Mouse (Mus musculus) heart, embryonic 12.5 days (tissue): Measurements from ENCODE around the gene Gemin7. TPM values are rescaled to one million over a fixed set of nuclear protein-coding genes. Genes with fewer than 3 reads are reported as not detected.

Experiments used
- ATAC-seq: fragments of 200-750 bp; cut with Nextera tagmentation; 2 replicates; pipeline ENCODE4 v1.8.0; 2017; ENCODE audit warnings: moderate TSS enrichment, moderate library complexity; ENCODE audit not compliant: insufficient number of reproducible peaks, low FRiP score
- H3K27ac ChIP-seq: fragments of 300-500 bp; sonication (generic); 2 replicates; pipeline ENCODE4 v1.5.1; 2016; ENCODE audit warnings: mild to moderate bottlenecking, moderate library complexity; ENCODE audit not compliant: poor library complexity, severe bottlenecking
- H3K27me3 ChIP-seq: fragments of 300-500 bp; sonication (generic); replicated peaks from 2 replicates; pipeline ENCODE4 v1.6.1; 2016; ENCODE audit warnings: mild to moderate bottlenecking, moderate library complexity
- H3K36me3 ChIP-seq: fragments of 300-500 bp; sonication (generic); 2 replicates; pipeline ENCODE4 v1.6.1; 2016; ENCODE audit warnings: mild to moderate bottlenecking, moderate library complexity
- H3K4me1 ChIP-seq: fragments of 300-500 bp; sonication (generic); replicated peaks from 2 replicates; pipeline ENCODE4 v1.6.1; 2016; ENCODE audit warnings: mild to moderate bottlenecking
- H3K4me2 ChIP-seq: fragments of 300-500 bp; sonication (generic); 2 replicates; pipeline ENCODE4 v1.6.1; 2016; ENCODE audit warnings: mild to moderate bottlenecking, moderate library complexity
- H3K4me3 ChIP-seq: fragments of 300-500 bp; sonication (generic); 2 replicates; pipeline ENCODE4 v1.5.1; 2016; ENCODE audit warnings: mild to moderate bottlenecking
- H3K9ac ChIP-seq: fragments of 300-500 bp; sonication (generic); 2 replicates; pipeline ENCODE4 v1.6.1; 2016; ENCODE audit warnings: mild to moderate bottlenecking, moderate library complexity
- H3K9me3 ChIP-seq: fragments of 300-500 bp; sonication (generic); replicated peaks from 2 replicates; pipeline ENCODE4 v1.6.1; 2016; ENCODE audit warnings: mild to moderate bottlenecking, moderate library complexity
- WGBS: fragments of 180-500 bp; shearing (Covaris S2); methylation state at CpG from one replicate; pipeline ENCODE4 v1.1.7; 2016; 5-methylcytosine and 5-hydroxymethylcytosine counted together
- polyA plus RNA-seq: library from polyadenylated mRNA; unstranded; fragments of >200 nt; fragmentation: Nextera tagmentation; extraction: Ambion mirVana; gene quantifications from 2 replicates; pipeline ENCODE4 v1.2.1, GENCODE M21; 2016

Gemin7 gene
- polyA plus RNA-seq, 1 experiment from 2014 or later: 121 TPM

DNA sequence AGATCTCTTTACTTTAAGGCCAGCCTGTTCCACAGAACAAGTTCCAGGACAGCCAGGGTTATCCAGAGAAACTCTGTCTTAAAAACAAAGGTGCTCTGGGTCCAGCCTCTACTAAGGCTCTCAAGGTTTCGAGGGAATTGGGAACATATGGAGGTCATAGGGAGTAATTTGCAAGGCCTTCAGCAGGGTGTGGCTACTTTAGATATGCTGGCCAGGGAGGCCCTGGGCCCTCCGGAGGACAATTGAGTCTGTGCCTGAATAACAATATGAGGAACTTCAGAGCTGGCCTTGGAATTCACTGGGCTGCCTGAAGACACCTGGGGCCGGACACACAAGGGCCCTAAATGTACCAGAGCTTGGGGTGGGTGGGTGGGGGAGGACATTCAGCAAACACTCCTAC, 1.8 kb downstream of the Gemin7 start:
- Histone ChIP-seq H3K4me3 (no peak overlapping the region), H3K27me3 (peaks cover 50% of the 10 kb centered on the region), H3K9me3 (no peaks in the 10 kb centered on the region), H3K4me2 (no peak overlapping the region), H3K9ac (no peak overlapping the region), H3K36me3 (peaks cover 20% of the 10 kb centered on the region), H3K4me1 (peaks cover 32% of the 10 kb centered on the region), H3K27ac (no peak overlapping the region)
- no peak for ATAC-seq
- WGBS: 58% methylated on average over 3 of the region's 3 CpGs

- Histone ChIP-seq H3K4me3 (peak overlapping the region; percentile 75), H3K36me3 (peaks cover 26% of the 10 kb centered on the region), H3K27ac (peak overlapping the region; percentile 89), H3K4me2 (peak overlapping the region; percentile 76), H3K4me1 (peaks cover 32% of the 10 kb centered on the region), H3K9me3 (no peaks in the 10 kb centered on the region), H3K27me3 (peaks cover 38% of the 10 kb centered on the region), H3K9ac (peak overlapping the region; percentile 84)
- ATAC-seq: no peak
- WGBS: 24% methylated on average over 16 of the region's 16 CpGs
These were observed 3.6 kb downstream of the Gemin7 start for GRCm38 (mm10) chr7:19573776-19574140.

DNA sequence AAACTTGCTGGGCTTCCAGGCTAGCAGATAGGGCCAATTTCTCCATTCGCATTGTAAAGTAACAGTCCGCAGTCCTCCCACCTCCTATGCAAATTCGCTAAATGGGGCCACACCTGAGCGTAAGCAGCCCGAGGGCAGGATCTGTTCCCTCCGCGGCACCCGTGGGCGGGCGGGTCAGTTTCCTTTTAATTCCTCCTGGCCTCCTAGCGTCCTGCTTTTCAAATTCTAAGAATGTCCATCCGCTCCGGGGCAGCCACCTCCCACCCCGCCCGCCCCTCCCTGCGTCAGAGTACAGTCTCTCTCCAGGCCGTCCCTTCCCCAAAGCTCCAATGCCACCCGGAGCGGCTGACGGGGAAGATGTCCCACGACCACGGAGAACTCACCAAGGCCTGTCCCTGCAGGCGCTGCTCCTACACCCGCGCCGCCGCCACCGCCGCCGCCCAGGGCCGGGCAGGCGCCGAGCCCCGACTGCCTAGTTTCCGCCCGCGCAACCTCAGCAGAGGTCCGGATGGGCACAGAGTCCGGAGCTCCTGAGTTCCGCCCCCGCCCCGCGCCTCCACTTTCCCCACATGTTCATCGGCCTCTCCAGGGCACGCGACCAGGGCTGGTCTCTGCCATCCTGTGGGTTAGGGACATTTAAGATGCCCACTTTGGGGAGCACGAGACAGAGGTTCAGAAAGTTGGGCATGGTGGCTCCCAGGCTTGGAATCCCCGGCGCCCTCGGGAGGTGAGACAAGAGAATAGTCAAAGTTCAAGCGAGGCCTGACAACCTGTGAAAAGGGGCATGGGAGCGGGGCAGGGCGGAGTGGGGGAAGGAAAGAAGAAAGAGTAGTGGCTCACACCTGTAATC, 4.2 kb downstream of the Gemin7 start:
- Histone ChIP-seq H3K4me2 (peak overlapping the region; percentile 76), H3K36me3 (peaks cover 31% of the 10 kb centered on the region), H3K27me3 (peaks cover 32% of the 10 kb centered on the region), H3K27ac (peak overlapping the region; percentile 89), H3K4me3 (peak overlapping the region; percentile 75), H3K9ac (peak overlapping the region; percentile 84), H3K4me1 (peaks cover 32% of the 10 kb centered on the region), H3K9me3 (no peaks in the 10 kb centered on the region)
- ATAC-seq: peak; percentile 82
- under 1% methylated on average over 53 of the region's 53 CpGs for WGBS

- Histone ChIP-seq H3K27me3 (0 out of 2 replicates have a peak, but pooled peaks cover under 1% of the 10 kb centered on the region), H3K4me1 (peaks cover 19% of the 10 kb centered on the region), H3K36me3 (peaks cover 58% of the 10 kb centered on the region), H3K4me2 (no peak overlapping the region), H3K9ac (no peak overlapping the region), H3K9me3 (0 out of 2 replicates have a peak, but pooled peaks cover 2% of the 10 kb centered on the region), H3K27ac (no peak overlapping the region), H3K4me3 (no peak overlapping the region)
- ATAC-seq: no peak
- WGBS: 84% methylated on average over 3 of the region's 3 CpGs
These were observed 7.7 kb downstream of the Gemin7 start for GRCm38 (mm10) chr7:19569647-19570046.

GRCm38 (mm10) chr7:19567426-19567825, 10.0 kb downstream of the Gemin7 start:
- Histone ChIP-seq H3K4me3 (no peak overlapping the region), H3K27ac (no peak overlapping the region), H3K27me3 (no peaks in the 10 kb centered on the region), H3K9ac (no peak overlapping the region), H3K9me3 (peaks cover 6% of the 10 kb centered on the region; the same call in 1 of the 2 replicates), H3K4me2 (no peak overlapping the region), H3K36me3 (peaks cover 67% of the 10 kb centered on the region), H3K4me1 (peaks cover 22% of the 10 kb centered on the region)
- 89% methylated on average over 8 of the region's 8 CpGs for WGBS
- ATAC-seq: no peak

- Histone ChIP-seq H3K36me3 (peaks cover 61% of the 10 kb centered on the region), H3K4me1 (peaks cover 14% of the 10 kb centered on the region)
- WGBS: 91% methylated on average over 2 of the region's 2 CpGs
These were observed 11.6 kb downstream of the Gemin7 start for GRCm38 (mm10) chr7:19565803-19566202.

DNA sequence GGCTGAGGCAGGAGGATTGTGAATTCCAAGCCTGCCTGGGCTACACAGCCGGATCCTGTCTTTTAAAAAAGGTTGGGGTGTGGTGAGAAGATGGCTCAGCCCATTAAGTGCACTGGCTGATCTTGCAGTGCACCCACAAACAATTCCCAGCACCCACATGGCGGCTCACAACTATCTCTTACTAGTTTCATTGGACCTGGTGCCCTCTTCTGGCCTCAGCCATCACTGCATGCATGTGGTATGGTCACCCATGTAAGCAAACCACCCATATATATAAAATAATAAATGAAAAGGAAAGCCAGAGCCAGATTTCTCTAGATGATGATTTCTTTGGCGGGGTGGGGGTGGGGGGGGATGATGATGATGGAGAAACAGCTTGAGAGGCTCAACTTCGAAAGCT, 12.9 kb downstream of the Gemin7 start:
- Histone ChIP-seq H3K4me3 (no peak overlapping the region), H3K36me3 (peaks cover 48% of the 10 kb centered on the region), H3K9ac (no peak overlapping the region), H3K27me3 (no peaks in the 10 kb centered on the region), H3K27ac (no peak overlapping the region), H3K4me2 (no peak overlapping the region), H3K9me3 (peaks cover 6% of the 10 kb centered on the region; the same call in 1 of the 2 replicates), H3K4me1 (peaks cover 26% of the 10 kb centered on the region)
- WGBS: 89% methylated on average over 4 of the region's 4 CpGs
- ATAC-seq: no peak

More at GRCm38 (mm10) chr7:19565803-19566202, 11.6 kb downstream of the Gemin7 start:
- H3K27me3 ChIP-seq: no peaks in the 10 kb centered on the region
- H3K4me2 ChIP-seq: no peak overlapping the region
- no peak overlapping the region for H3K9ac ChIP-seq
- ATAC-seq: no peak
- H3K27ac ChIP-seq: no peak overlapping the region
- H3K9me3 ChIP-seq: peaks cover 6% of the 10 kb centered on the region; the same call in 1 of the 2 replicates
- H3K4me3 ChIP-seq: no peak overlapping the region

- H3K4me2 ChIP-seq: 0 out of 2 replicates have a peak overlapping the region, but pooled peaks have one; percentile 94
These were observed 13.5 kb downstream of the Gemin7 start for GRCm38 (mm10) chr7:19563884-19564283.

GRCm38 (mm10) chr7:19562643-19563410, 14.6 kb downstream of the Gemin7 start, which contains the start of gene Ppp1r37:
Gene Ppp1r37, minus strand, starts transcription at chr7:19563076.
- Histone ChIP-seq H3K4me3 (peak within 1 kb of the TSS; percentile 78), H3K36me3 (peaks cover 37% of the 10 kb centered on the region), H3K9ac (peak within 1 kb of the TSS; percentile 95), H3K9me3 (peaks cover 6% of the 10 kb centered on the region; the same call in 1 of the 2 replicates), H3K27me3 (no peaks in the 10 kb centered on the region), H3K4me1 (peaks cover 42% of the 10 kb centered on the region), H3K27ac (peak within 1 kb of the TSS; percentile 79), H3K4me2 (peak within 1 kb of the TSS; percentile 94)
- 2% methylated on average over 19 of the region's 19 CpGs for WGBS
- ATAC-seq: peak; percentile 24; the same call in 1 of the 2 replicates

More at GRCm38 (mm10) chr7:19563884-19564283, 13.5 kb downstream of the Gemin7 start:
- Histone ChIP-seq H3K27ac (0 out of 2 replicates have a peak overlapping the region, but pooled peaks have one; percentile 10), H3K9me3 (peaks cover 6% of the 10 kb centered on the region; the same call in 1 of the 2 replicates), H3K4me3 (no peak overlapping the region), H3K27me3 (no peaks in the 10 kb centered on the region), H3K36me3 (peaks cover 42% of the 10 kb centered on the region), H3K9ac (no peak overlapping the region), H3K4me1 (peaks cover 32% of the 10 kb centered on the region)
- 65% methylated on average over 3 of the region's 3 CpGs for WGBS
- ATAC-seq: no peak

GRCm38 (mm10) chr7:19561765-19562642, 15.4 kb downstream of the Gemin7 start:
- Histone ChIP-seq H3K9ac (peak overlapping the region; percentile 95), H3K27me3 (no peaks in the 10 kb centered on the region), H3K9me3 (peaks cover 6% of the 10 kb centered on the region; the same call in 1 of the 2 replicates), H3K4me2 (peak overlapping the region; percentile 94), H3K4me1 (peaks cover 51% of the 10 kb centered on the region), H3K36me3 (peaks cover 32% of the 10 kb centered on the region), H3K27ac (peak overlapping the region; percentile 79), H3K4me3 (peak overlapping the region; percentile 78)
- ATAC-seq: peak; percentile 89
- WGBS: under 1% methylated on average over 102 of the region's 102 CpGs
